Mouse (Mus musculus): ENCODE data around the gene Erbb4.

- TF ChIP-seq CTCF (IDR thresholded peaks at IDR 0.05; ENCODE audit: control insufficient read depth, insufficient read depth, insufficient replicate concordance, low read depth, low read length) (no peak), POLR2A (IDR thresholded peaks at IDR 0.05; ENCODE audit: control insufficient read depth, low read depth, low read length) (no peak)
Measured at GRCm38 (mm10) chr1:68860341-68860740, 247.5 kb downstream of the Erbb4 start.
